Mouse (Mus musculus) retina, embryonic 14.5 days (tissue): ENCODE results near the gene Mroh3.

Experiments
- DNase-seq: peaks from one replicate; pipeline ENCODE4 v3.0.0-alpha.2; 2015; ENCODE audit warnings: low spot score

Mroh3 gene

DNA sequence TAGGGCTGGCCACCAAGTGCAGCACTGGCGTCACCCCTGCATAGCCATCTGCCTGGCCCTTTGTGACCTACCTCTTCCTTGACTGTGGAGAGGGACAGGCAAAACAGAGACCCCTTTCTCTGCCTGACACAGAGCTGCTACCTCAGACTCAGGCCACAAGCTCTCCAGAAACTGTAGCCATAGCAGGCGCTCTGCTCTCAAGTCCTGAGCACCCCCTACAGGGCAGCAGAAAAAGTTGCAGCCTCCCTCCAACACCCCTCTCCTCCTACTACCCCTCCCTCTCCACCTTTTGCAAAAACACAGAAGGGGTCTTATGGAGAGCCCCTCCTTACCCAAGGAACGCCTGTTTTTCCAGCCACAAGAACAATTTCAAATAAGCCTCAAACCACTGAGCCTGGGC is at the start of gene Mroh3:
Mroh3 (minus strand) TSS at position 26 of the 400 bp plus-strand sequence.
- peak; percentile 76 for DNase-seq

DNA sequence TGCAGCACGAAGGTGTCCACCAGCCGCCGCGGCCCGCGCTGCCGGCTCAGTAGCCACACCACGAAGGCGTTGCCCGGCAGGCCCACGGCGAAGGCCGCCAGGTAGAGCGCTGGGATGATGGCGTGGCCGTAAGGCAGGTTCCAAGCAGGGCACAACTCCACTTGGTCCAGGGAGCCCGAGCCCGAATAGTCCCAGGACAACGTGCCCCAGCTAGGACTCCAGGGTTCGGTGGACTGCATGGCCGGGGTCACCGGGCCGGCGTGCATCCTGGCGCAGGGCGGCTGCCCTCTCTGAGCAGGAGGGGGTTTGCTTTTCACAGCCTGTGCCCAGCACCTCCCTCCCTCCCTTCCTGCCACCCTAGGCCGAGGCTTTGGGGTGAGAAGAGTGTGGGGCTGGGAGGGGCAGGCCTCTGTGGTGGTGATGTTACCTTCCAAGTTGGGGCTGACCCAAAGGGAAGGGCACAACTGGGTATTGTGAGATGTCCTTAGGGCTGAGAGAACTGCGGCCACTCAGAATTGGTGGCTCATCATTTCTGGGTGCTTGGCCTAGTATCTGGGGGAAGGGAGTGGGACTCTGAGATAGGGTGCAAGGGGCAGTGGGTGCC is 48.1 kb upstream of the Mroh3 start, which contains the start of gene Gpr25:
Gpr25 (minus strand) TSS at position 239 of the 604 bp plus-strand sequence.
- no peak for DNase-seq

GRCm38 (mm10) chr1:136259893-136260634 is 47.4 kb upstream of the Mroh3 start:
- DNase-seq = peak; percentile 71

DNA sequence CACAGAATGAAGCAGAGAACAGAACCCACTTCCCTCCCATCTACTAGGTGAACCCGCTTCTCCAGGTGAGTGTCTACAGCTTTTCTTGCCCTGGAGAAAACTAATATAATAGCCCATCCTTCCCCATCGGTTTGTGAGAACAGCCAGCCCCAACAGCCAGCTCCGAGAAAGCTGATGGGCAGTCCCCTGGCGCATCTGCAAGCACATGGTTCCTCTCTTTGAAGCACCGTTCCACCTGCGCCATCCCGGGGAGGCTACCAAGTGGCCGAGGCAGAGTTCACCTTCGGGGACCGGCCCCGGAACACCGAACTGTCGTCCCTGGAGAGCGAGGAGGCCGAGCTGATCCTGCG is 46.9 kb upstream of the Mroh3 start:
- DNase-seq = no peak

- no peak for DNase-seq
Measured at GRCm38 (mm10) chr1:136258495-136258894, 45.9 kb upstream of the Mroh3 start.

DNA sequence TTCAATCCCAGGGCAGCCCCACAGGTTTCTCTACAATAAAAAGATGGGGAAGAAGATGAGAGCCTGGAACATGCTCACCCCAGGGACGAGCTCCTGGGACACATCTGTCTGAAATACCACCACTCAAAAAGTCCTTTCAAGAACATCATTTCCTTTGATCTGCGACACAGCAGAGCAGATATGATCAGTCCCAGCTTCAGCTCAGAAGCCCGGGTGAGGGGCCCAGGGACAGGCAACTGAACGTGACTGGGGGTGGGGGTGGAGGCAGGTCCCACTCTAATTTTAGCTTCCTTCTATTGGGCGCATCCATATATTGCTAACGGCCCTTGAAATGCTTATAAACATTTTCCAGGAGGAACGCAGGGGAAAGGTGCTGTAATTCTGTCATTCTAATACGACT is 43.0 kb upstream of the Mroh3 start:
- DNase-seq = no peak

GRCm38 (mm10) chr1:136255174-136255573 is 42.5 kb upstream of the Mroh3 start:
- no peak for DNase-seq

DNA sequence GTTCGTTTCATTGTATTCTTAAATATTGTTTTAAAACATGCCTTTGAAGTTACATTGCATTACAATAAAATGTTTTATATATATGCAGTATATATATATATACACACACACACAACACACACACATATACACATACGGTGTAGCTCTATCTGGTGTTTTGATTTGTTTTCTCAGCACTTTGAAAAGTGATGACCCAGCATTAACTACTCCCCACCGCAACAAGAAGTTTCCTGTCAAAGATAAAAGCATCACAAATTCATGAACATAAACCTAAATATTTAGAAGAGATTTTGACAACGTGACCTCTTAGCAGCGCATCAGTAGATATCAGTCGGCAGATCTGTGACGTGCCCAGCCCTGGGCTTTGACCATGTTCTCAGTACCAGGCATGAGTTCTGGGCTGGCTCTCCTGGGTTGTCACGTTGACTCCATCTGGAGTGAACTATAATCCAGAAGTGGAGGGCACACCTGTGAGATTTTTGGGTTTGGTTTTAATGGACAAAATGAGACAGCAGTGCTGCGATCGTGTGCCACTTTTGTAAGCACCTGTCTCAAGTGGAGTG is 42.0 kb upstream of the Mroh3 start:
- DNase-seq = no peak

GRCm38 (mm10) chr1:136253472-136253871 is 40.8 kb upstream of the Mroh3 start:
- no peak for DNase-seq

- DNase-seq = no peak
Measured at GRCm38 (mm10) chr1:136249662-136250061, 37.0 kb upstream of the Mroh3 start.

DNA sequence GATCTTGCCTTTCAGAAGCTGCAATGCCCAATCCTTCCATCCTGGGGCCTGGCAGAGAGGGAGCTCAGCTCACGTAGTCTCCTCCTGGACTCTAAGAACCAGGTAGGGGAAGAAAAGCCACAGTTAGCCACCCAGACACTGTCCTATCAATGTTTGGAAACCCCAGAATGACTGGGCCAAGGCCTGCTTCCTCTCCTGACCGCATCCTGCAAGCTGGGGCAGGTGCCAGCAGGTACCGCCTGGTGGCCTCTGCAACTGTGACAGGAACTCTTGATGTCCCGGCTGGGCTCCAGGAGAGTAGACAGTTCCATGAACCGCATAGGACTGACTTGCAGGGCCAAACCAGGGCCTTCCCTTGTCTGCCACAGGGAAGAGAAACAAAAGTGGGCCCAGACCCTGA is 34.8 kb upstream of the Mroh3 start:
- DNase-seq = no peak

DNA sequence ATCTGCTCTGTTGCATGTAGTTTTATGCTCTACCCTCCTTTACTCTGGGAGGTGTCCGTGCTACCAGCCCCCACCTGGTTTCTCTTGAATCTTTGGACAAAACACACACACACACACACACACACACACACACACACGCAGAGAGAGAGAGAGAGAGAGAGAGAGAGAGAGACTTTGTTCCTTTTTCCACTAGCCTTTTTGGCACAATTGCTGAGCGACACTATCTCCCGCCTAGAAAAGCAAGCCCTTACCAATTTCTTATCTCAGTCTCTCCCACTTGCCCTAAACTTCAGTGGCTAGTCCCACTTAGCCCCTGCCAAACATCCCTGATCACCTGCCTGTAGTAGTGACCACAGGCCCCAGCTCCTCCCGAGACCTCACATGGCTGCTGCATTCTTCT is 31.8 kb upstream of the Mroh3 start:
- no peak for DNase-seq

GRCm38 (mm10) chr1:136241801-136242200 is 29.2 kb upstream of the Mroh3 start:
- DNase-seq = no peak

DNA sequence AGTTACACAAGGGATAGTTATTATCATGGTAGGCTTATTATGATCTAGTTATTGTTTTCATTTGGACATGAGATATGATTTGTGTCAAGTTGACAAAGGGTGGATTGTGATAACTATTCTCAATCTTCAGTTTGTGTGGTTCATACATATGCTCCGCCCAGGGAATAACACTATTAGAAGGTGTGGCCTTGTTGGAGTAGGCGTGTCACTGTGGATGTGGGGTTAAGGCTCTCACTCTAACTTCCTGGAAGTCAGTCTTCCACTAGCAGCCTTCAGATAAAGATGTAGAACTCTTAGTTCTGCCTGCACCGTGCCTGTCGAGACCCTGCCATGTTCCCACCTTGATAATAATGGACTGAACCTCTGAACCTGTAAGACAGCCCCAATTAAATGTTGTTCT is 25.9 kb upstream of the Mroh3 start:
- DNase-seq = no peak

GRCm38 (mm10) chr1:136234595-136235092 is 22.0 kb upstream of the Mroh3 start:
- no peak for DNase-seq

DNA sequence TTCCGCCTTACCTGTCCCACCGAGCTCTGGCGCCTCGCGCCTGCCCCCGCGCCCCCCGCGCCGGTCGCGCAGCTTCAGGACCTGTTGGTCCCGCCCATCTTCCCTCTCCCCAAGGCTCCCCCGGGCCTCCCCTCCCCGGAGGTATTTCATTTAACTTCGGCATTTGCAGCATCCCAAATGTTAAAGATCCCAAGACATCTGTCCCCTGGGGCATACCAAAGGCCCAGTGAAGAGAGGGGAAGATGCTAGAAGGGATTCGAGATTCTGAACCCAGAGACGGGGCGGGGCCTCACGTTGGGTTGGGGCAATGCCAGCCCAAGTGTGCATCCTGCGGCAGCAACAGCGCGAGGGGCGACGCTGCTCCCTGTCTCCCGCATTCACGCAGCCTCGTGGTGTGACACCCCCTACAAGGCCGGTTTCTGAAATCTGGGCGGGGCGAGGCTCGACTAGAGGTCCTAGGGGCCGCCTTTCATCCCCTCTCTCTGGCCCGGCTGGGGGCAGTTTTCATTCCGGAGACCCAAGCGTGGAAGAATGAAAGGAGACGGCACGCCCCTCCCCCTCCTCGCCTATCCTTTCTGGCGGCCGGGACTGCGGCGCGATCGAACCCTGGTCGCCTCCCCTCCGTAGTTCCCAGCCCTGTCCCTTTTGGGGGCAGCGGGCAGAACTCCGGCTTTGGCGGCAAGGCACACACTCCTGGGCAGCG is 21.4 kb upstream of the Mroh3 start, which contains the start of gene Inava:
Inava (minus strand) TSS at position 373 of the 703 bp plus-strand sequence.
- peak; percentile 89 for DNase-seq

DNA sequence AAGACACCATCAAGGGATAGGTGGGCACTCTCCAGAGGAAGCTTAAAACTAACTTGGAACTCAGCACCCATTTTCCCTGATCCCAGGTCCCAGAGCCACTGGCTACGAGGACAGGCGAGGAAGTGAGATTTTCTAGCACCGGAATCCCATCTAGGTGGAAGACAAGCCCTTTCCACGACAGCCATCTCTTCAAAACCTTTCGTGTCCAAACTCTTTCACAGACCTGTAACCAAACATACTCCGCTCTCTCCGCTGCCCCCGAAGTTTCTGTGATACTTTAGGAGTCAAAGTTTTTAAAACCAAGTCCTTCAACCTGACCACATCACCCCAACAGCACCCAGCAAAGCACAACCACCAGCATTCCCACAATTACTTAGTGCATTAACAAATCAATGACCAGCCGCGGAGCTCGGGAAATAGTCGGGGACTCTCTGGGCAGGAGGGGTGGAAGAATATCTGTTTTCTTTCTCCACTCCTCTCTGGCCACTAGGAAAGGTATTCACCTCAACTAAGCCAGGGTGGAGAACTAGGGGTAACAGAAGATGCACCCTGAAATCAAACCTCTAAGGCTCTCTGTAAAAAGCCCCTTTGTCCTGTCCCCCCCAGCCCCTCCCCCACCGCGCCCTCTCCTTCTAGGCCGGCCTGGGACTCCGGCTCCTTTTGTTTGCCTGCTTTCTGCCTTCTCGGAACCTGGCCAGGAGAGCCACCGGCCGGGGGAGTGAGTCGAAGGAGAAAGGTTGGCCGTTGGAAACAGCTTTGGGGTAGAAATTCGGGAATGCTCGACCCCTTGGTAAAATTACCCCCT is 20.6 kb upstream of the Mroh3 start:
- peak; percentile 37 for DNase-seq

- DNase-seq = peak; percentile 29
Measured at GRCm38 (mm10) chr1:136232285-136232926, 19.8 kb upstream of the Mroh3 start.

DNA sequence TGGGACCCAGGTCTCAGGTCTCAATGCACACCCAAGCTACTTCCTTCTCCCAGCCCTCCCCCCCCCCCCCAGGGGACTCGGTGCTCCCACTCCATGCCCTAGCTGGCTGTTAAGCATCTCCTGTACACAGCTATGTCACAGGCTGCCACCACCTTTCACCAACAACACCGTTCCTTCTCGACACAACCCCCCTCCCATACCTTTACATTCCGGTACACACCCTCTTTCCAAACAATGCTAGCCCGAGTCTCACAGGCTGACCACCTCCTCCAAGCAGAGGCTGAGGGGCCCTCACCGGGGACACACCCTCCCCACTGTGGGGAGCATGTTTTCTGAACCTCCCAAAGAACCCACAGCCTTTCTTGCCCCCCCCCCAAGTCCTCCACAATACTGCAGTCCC is 19.0 kb upstream of the Mroh3 start:
- DNase-seq = no peak

DNA sequence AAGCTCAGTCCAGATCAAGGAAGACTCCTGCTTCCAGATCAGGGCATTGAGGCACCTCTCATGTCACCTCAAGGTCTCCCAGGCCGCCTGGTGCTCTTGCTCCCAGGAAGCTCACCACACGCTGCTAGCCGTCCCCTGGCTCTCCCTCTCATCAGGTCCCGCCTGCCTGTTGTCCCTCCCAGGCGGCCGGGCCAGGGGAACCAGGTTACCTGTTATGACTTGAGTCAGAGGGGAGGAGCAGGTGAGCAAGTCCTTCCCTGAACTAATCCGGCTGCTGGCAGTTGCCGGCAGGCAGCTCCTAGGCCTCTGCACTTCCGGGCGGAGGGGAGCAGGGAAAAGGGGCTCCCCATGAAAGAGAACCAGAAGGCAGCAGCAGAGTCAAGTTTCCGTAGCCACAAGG is 17.6 kb upstream of the Mroh3 start:
- no peak for DNase-seq

DNA sequence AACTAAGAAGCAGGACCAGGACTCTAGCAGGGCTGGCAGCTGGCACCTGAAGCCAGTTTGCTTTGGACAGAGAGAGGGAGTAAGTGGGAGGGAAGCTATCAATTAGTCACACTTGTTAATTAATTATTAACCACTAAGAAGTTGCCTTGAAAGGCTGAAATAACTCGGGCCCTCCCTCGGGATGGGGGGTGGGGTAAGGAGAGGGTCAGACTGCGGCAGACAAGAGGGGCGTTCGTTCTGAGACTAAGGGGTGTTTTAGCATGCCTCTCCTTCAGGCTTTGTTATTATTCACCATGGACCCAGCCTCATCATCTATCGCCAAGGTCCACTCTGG is 16.4 kb upstream of the Mroh3 start:
- DNase-seq = peak; percentile 53
